Mouse (Mus musculus) liver, embryonic 13.5 days (tissue): ENCODE data around the gene Oas1c. TPM values are rescaled to one million over a fixed set of nuclear protein-coding genes. Genes with fewer than 3 reads are reported as not detected.
"Not testable (repeated sequence)": the region's sequence is repeated elsewhere in the genome, so short reads cannot be mapped to it uniquely, and the experiment has no call there.

Source experiments
- ATAC-seq: fragments of 200-750 bp; cut with Nextera tagmentation; 2 replicates; pipeline ENCODE4 v1.8.0; 2017; ENCODE audit warnings: low read depth, mild to moderate bottlenecking, moderate number of reproducible peaks, moderate library complexity
- DNase-seq: peaks from one replicate; pipeline ENCODE4 v3.0.0; 2022
- H3K27ac ChIP-seq: fragments of 300-500 bp; sonication (generic); 2 replicates; pipeline ENCODE4 v1.5.1; 2015; ENCODE audit warnings: moderate library complexity, mild to moderate bottlenecking, inconsistent platforms
- H3K27me3 ChIP-seq: fragments of 300-500 bp; sonication (generic); 2 replicates; pipeline ENCODE4 v1.6.1; 2015; ENCODE audit warnings: mild to moderate bottlenecking, inconsistent platforms
- H3K36me3 ChIP-seq: fragments of 300-500 bp; sonication (generic); 2 replicates; pipeline ENCODE4 v1.6.1; 2015; ENCODE audit warnings: mild to moderate bottlenecking, inconsistent platforms
- H3K4me1 ChIP-seq: fragments of 300-500 bp; sonication (generic); replicated peaks from 2 replicates; pipeline ENCODE4 v1.6.1; 2015; ENCODE audit warnings: inconsistent platforms
- H3K4me2 ChIP-seq: fragments of 300-500 bp; sonication (generic); 2 replicates; pipeline ENCODE4 v1.6.1; 2015; ENCODE audit warnings: inconsistent platforms, mild to moderate bottlenecking, moderate library complexity
- H3K4me3 ChIP-seq: fragments of 300-500 bp; sonication (generic); replicated peaks from 2 replicates; pipeline ENCODE4 v1.5.1; 2015; ENCODE audit warnings: mild to moderate bottlenecking, inconsistent platforms
- H3K9ac ChIP-seq: fragments of 300-500 bp; sonication (generic); 2 replicates; pipeline ENCODE4 v1.6.1; 2015; ENCODE audit warnings: mild to moderate bottlenecking, inconsistent platforms
- H3K9me3 ChIP-seq: fragments of 300-500 bp; sonication (generic); replicated peaks from 2 replicates; pipeline ENCODE4 v1.6.1; 2016; ENCODE audit warnings: inconsistent platforms
- WGBS: fragments of 180-500 bp; shearing (Covaris S2); methylation state at CpG from one replicate; pipeline ENCODE4 v1.1.7; 2015; ENCODE audit not compliant: insufficient replicate concordance; 5-methylcytosine and 5-hydroxymethylcytosine counted together
- polyA plus RNA-seq: library from polyadenylated mRNA; unstranded; fragments of >200 nt; fragmentation: Nextera tagmentation; extraction: Ambion mirVana; gene quantifications from 2 replicates; pipeline ENCODE4 v1.2.1, GENCODE M21; 2015

Oas1c gene
- polyA plus RNA-seq, 1 experiment from 2014 or later: 0.08 TPM

DNA sequence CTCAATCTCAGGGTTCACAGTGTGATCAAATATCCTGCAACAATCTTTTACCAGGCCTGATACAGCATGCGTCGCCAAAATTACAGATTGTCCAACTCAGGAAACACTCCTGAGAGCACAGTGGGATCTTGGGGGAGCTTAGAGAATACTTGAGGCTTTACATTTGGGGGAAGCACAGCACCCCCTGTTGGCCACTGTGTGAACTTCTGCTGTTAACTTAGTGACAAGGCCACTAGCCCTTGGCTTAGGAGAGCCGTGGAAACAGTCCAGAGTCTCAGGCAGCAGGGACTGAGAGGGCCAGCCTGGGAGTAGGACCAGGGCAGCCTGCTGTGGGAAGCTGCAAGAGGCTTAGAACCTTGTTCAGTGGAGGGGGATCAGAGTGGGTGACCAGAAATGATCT, 3.6 kb upstream of the Oas1c start:
- ATAC-seq: no peak
- Histone ChIP-seq H3K27ac (no peak overlapping the region), H3K4me2 (no peak overlapping the region), H3K4me3 (no peak overlapping the region), H3K4me1 (peaks cover 12% of the 10 kb centered on the region), H3K9ac (no peak overlapping the region), H3K36me3 (no peaks in the 10 kb centered on the region), H3K27me3 (no peaks in the 10 kb centered on the region), H3K9me3 (no peaks in the 10 kb centered on the region)
- DNase-seq: no peak
- WGBS: 56% methylated on average over 3 of the region's 3 CpGs

GRCm38 (mm10) chr5:120813023-120813422, 709 bp upstream of the Oas1c start:
- Histone ChIP-seq H3K27ac (no peak overlapping the region), H3K9me3 (no peaks in the 10 kb centered on the region), H3K4me1 (peaks cover 16% of the 10 kb centered on the region), H3K9ac (peak overlapping the region; percentile 74), H3K4me3 (peak overlapping the region; percentile 68), H3K36me3 (no peaks in the 10 kb centered on the region), H3K4me2 (peak overlapping the region; percentile 76), H3K27me3 (no peaks in the 10 kb centered on the region)
- DNase-seq (no peak), ATAC-seq (no peak)
- WGBS: 52% methylated on average over 6 of the region's 6 CpGs

DNA sequence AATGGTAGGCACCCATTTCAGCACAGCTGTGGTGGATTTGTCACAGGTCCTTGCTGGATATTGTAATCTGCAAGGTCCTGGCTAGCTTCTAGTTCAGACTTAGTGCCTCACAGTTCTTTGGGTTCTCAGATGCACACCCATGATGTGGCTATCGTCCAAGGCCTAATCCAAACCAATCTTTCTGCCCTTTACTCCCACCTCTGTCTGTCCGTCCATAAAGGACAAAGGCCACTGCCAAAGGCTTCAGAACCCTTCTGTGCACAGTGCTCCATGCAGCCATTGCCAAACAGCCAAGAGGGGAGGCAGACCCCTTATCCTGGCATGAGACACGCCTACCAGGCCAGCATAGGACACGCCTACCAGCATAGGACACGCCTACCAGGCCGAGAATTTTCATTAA, 3.1 kb downstream of the Oas1c start:
- Histone ChIP-seq H3K27me3 (no peaks in the 10 kb centered on the region), H3K36me3 (no peaks in the 10 kb centered on the region), H3K4me2 (no peak overlapping the region), H3K4me1 (peaks cover 16% of the 10 kb centered on the region), H3K9me3 (no peaks in the 10 kb centered on the region), H3K27ac (no peak overlapping the region), H3K9ac (no peak overlapping the region), H3K4me3 (no peak overlapping the region)
- no peak for ATAC-seq
- WGBS: 23% methylated on average over 6 of the region's 6 CpGs
- DNase-seq: no peak

- H3K9ac ChIP-seq: no peak overlapping the region
- 55% methylated on average over 1 of the region's 1 CpGs for WGBS
- H3K27me3 ChIP-seq: no peaks in the 10 kb centered on the region
- no peaks in the 10 kb centered on the region for H3K36me3 ChIP-seq
- no peak overlapping the region for H3K4me3 ChIP-seq
- no peak overlapping the region for H3K4me2 ChIP-seq
- DNase-seq: peak; percentile 17
- H3K27ac ChIP-seq: no peak overlapping the region
- H3K9me3 ChIP-seq: no peaks in the 10 kb centered on the region
- H3K4me1 ChIP-seq: peaks cover 3% of the 10 kb centered on the region; the same call in 1 of the 2 replicates
- ATAC-seq: no peak
These were observed 5.9 kb downstream of the Oas1c start for GRCm38 (mm10) chr5:120806458-120806857.

- Histone ChIP-seq H3K27ac (no peak overlapping the region), H3K4me1 (no peaks in the 10 kb centered on the region), H3K36me3 (no peaks in the 10 kb centered on the region), H3K9ac (no peak overlapping the region), H3K27me3 (no peaks in the 10 kb centered on the region), H3K4me3 (no peak overlapping the region), H3K9me3 (no peaks in the 10 kb centered on the region), H3K4me2 (no peak overlapping the region)
- no peak for DNase-seq
- 34% methylated on average over 2 of the region's 2 CpGs for WGBS
- ATAC-seq: no peak
These were observed 8.7 kb downstream of the Oas1c start for GRCm38 (mm10) chr5:120803596-120803995.

- 20% methylated on average over 2 of the region's 2 CpGs for WGBS
- not testable (repeated sequence) for ATAC-seq, DNase-seq
These were observed 13.4 kb downstream of the Oas1c start for GRCm38 (mm10) chr5:120798943-120799342.

GRCm38 (mm10) chr5:120798147-120798546, 14.2 kb downstream of the Oas1c start:
- H3K4me1 ChIP-seq, H3K4me2 ChIP-seq, H3K9me3 ChIP-seq, H3K27me3 ChIP-seq, H3K4me3 ChIP-seq, H3K36me3 ChIP-seq, H3K27ac ChIP-seq, DNase-seq, H3K9ac ChIP-seq, ATAC-seq: not testable (repeated sequence)
- WGBS: 58% methylated on average over 5 of the region's 5 CpGs

More at GRCm38 (mm10) chr5:120798943-120799342, 13.4 kb downstream of the Oas1c start:
- H3K9ac ChIP-seq, H3K4me1 ChIP-seq, H3K4me3 ChIP-seq, H3K27me3 ChIP-seq, H3K4me2 ChIP-seq, H3K9me3 ChIP-seq, H3K36me3 ChIP-seq, H3K27ac ChIP-seq: not testable (repeated sequence)

GRCm38 (mm10) chr5:120795480-120796034, 16.8 kb downstream of the Oas1c start, which contains the start of gene Oas1e:
Oas1e (minus strand) TSS chr5:120795530.
- H3K9me3 ChIP-seq, H3K27ac ChIP-seq, H3K4me2 ChIP-seq, H3K27me3 ChIP-seq, H3K36me3 ChIP-seq, H3K4me3 ChIP-seq, H3K4me1 ChIP-seq, ATAC-seq, DNase-seq, H3K9ac ChIP-seq: not testable (repeated sequence)
- WGBS: 55% methylated on average over 9 of the region's 9 CpGs

DNA sequence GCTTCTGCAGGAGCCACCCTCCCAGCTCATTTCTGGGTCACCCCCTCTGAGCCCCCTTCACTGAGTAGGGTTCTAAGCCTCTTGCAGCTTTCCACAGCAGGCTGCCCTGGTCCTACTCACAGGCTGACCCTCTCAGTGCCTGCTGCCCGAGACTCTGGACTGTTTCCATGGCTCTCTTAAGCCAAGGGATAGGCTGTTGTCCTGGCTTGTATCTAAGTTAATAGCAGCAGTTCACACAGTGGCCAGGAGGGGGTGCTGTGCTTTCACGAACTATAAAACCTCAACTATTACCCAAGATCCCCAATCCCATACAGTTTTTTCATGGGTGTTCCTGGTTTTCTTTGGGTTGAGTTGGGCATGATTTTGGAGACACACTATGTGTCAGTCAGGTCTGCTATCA, 19.3 kb downstream of the Oas1c start:
- no peaks in the 10 kb centered on the region for H3K36me3 ChIP-seq
- H3K27ac ChIP-seq: no peak overlapping the region
- ATAC-seq (no peak), DNase-seq (no peak)
- 16% methylated on average over 2 of the region's 2 CpGs for WGBS
- H3K4me3 ChIP-seq: no peak overlapping the region
- no peak overlapping the region for H3K9ac ChIP-seq
- H3K4me1 ChIP-seq: no peaks in the 10 kb centered on the region
- no peaks in the 10 kb centered on the region for H3K9me3 ChIP-seq
- H3K4me2 ChIP-seq: no peak overlapping the region
- no peaks in the 10 kb centered on the region for H3K27me3 ChIP-seq

- Histone ChIP-seq H3K4me1 (no peaks in the 10 kb centered on the region), H3K36me3 (no peaks in the 10 kb centered on the region), H3K9ac (no peak overlapping the region), H3K9me3 (no peaks in the 10 kb centered on the region), H3K27me3 (no peaks in the 10 kb centered on the region), H3K4me3 (no peak overlapping the region), H3K4me2 (no peak overlapping the region), H3K27ac (no peak overlapping the region)
- ATAC-seq (no peak), DNase-seq (no peak)
- 13% methylated on average over 3 of the region's 3 CpGs for WGBS
These were observed 25.3 kb downstream of the Oas1c start for GRCm38 (mm10) chr5:120787042-120787441.

GRCm38 (mm10) chr5:120782446-120782845, 29.9 kb downstream of the Oas1c start:
- Histone ChIP-seq H3K36me3 (no peaks in the 10 kb centered on the region), H3K27ac (no peak overlapping the region), H3K9me3 (no peaks in the 10 kb centered on the region), H3K4me1 (no peaks in the 10 kb centered on the region), H3K4me3 (no peak overlapping the region), H3K9ac (no peak overlapping the region), H3K27me3 (no peaks in the 10 kb centered on the region), H3K4me2 (no peak overlapping the region)
- ATAC-seq: no peak
- no peak for DNase-seq
- WGBS: 44% methylated on average over 2 of the region's 2 CpGs

DNA sequence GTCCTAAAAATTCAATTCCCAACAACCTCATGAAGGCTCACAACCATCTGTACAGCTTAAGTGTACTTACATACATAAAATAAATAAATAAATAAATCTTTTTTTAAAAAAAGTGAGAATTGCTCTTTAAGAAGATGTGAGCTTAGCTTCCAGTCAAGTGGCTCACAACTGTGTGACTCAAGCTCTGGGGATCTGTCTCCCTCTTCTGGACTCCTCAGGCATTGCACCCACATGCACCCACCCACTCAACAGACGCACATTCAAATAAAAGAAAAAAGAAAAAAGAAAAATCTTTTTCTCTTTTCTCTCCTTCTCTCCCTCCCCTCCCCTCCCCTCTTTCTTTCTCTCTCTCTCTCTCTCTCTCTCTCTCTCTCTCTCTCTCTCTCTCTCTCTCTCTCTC, 30.7 kb downstream of the Oas1c start:
- Histone ChIP-seq H3K4me2 (no peak overlapping the region), H3K27me3 (no peaks in the 10 kb centered on the region)

More for the DNA sequence above, 30.7 kb downstream of the Oas1c start:
- Histone ChIP-seq H3K4me3 (no peak overlapping the region), H3K36me3 (no peaks in the 10 kb centered on the region), H3K9ac (no peak overlapping the region), H3K27ac (no peak overlapping the region), H3K4me1 (no peaks in the 10 kb centered on the region), H3K9me3 (no peaks in the 10 kb centered on the region)
- DNase-seq (no peak), ATAC-seq (no peak)
- 79% methylated on average over 1 of the region's 1 CpGs for WGBS
